In the genomic region with DNA sequence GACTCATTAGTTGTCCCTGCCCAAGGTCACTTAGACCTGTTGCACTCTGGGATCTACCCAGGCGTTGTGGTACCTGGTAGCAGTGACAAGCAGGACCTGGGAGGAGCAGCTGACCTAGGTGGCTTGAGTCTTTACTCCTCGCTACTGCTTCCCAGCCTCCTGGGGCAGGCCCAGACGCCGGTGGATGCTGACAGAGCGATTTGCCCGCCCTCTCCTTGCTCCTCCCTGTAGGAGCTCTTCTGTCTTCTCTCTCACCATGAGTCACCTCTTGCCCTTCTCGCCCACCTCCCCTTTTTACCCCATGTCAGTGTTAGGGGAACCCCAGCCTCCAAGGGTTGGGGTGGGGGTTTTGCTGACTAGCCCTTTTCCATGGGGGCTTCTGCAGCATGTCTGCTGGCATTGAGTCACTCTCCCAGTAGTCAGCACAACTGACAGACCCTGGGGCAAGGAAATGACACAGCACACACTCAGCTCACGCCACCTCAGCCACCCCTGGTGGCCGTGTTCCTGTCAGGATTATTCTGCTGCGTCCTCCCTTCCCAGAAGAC, we compare ENCODE assay signal across 16 mouse cellular contexts. TPM values are rescaled to one million over a fixed set of nuclear protein-coding genes. Genes with fewer than 3 reads are reported as not detected.
DNase-seq lines count a peak whose midpoint lies in the region; ATAC-seq and TF ChIP-seq lines count a peak whose summit lies in the region.
"Had no signal": no experiment of that assay in that cellular context is flagged by ENCODE, and none has a peak within 500 bp of the region (broad histone marks: within the 10 kb centered on the region; RNA-seq: fewer than 3 reads in every experiment).

No protein-coding gene starts in this region.

- intact Hi-C loops in heart, postnatal 14 days (cut with DNase I) = no loop called here

- H3K4me2 ChIP-seq in heart, embryonic 12.5 days = no peak overlapping the region
- peak overlapping the region; percentile 76 for H3K4me2 ChIP-seq in intestine, embryonic 16.5 days (ENCODE audit: low read depth, low read length)
- H3K4me2 ChIP-seq: forebrain, embryonic 13.5 days had no signal

- peaks cover 75% of the 10 kb centered on the region for H3K4me1 ChIP-seq in heart, embryonic 12.5 days (replicated peaks)
- H3K4me1 ChIP-seq in intestine, embryonic 16.5 days (ENCODE audit: control insufficient read depth, insufficient read depth, low read length) = peaks cover 20% of the 10 kb centered on the region
- H3K4me1 ChIP-seq in small intestine, adult 2 months (ENCODE audit: control insufficient read depth, insufficient read depth, insufficient read length, low read length) = peaks cover 29% of the 10 kb centered on the region

- H3K9me3 ChIP-seq in heart, embryonic 12.5 days (replicated peaks) = no peaks in the 10 kb centered on the region
- no peaks in the 10 kb centered on the region for H3K9me3 ChIP-seq in intestine, embryonic 16.5 days (ENCODE audit: control insufficient read depth, low read length)
- H3K9me3 ChIP-seq: forebrain, embryonic 13.5 days had no signal

- 43% methylated on average over 10 of the region's 10 CpGs for WGBS in heart, embryonic 12.5 days
- 44% methylated on average over 10 of the region's 10 CpGs for WGBS in intestine, embryonic 16.5 days
- 57% methylated on average over 10 of the region's 10 CpGs for WGBS in small intestine, adult 2 months

- H3K9ac ChIP-seq in heart, embryonic 12.5 days = no peak overlapping the region
- 0 out of 2 replicates have a peak overlapping the region, but pooled peaks have one; percentile 24 for H3K9ac ChIP-seq in intestine, embryonic 16.5 days (ENCODE audit: low read depth, low read length)
- H3K9ac ChIP-seq: forebrain, embryonic 13.5 days; lung, embryonic 14.5 days had no signal

- DNase-seq in heart, postnatal 14 days = no peak
- DNase-seq in ES-CJ7 (ENCODE audit: low read depth, low spot score) = peak; percentile 14
- no peak for DNase-seq in layer of hippocampus, adult 8-10 months (ENCODE audit: low spot score in 2 of 2)
- no peak for DNase-seq in adrenal gland, adult (ENCODE audit: inconsistent age in 2 of 2, low spot score in 1 of 2)
- DNase-seq in left cerebral cortex, adult 18-20 months (ENCODE audit: low spot score in 2 of 2) = no peak
- DNase-seq: cerebellum, adult 2 months; embryo, embryonic 11 days; heart, adult 2 months; kidney, adult 9 months; lung, embryonic 14.5 days; right cerebral cortex, adult 18-20 months had no signal

- H3K36me3 ChIP-seq in heart, embryonic 12.5 days = no peaks in the 10 kb centered on the region
- no peaks in the 10 kb centered on the region for H3K36me3 ChIP-seq in intestine, embryonic 16.5 days (ENCODE audit: control insufficient read depth, insufficient read depth, low read length)
- H3K36me3 ChIP-seq in small intestine, adult 2 months (ENCODE audit: control insufficient read depth, insufficient read depth, low read length) = peaks cover 10% of the 10 kb centered on the region

- ATAC-seq in heart, embryonic 12.5 days (ENCODE audit: insufficient number of reproducible peaks, low FRiP score) = no peak
- no peak for ATAC-seq in intestine, embryonic 16.5 days
- ATAC-seq: forebrain, embryonic 13.5 days had no signal

- TF ChIP-seq POLR2A in small intestine, adult 2 months (IDR thresholded peaks at IDR 0.05; ENCODE audit: low read depth, low read length) = no peak

- no peak for TF ChIP-seq CTCF in small intestine, adult 2 months (IDR thresholded peaks at IDR 0.05; ENCODE audit: extremely low read depth, insufficient read length, insufficient replicate concordance, low read depth, low read length)

- H3K27me3 ChIP-seq in heart, embryonic 12.5 days (replicated peaks) = peaks cover 22% of the 10 kb centered on the region; the same call in 1 of the 2 replicates
- H3K27me3 ChIP-seq in intestine, embryonic 16.5 days (replicated peaks; ENCODE audit: control insufficient read depth, insufficient read depth, low read length) = peaks cover 7% of the 10 kb centered on the region; the same call in 1 of the 2 replicates
- H3K27me3 ChIP-seq in small intestine, adult 2 months (ENCODE audit: control insufficient read depth, insufficient read depth, low read length) = no peaks in the 10 kb centered on the region

- no peak overlapping the region for H3K4me3 ChIP-seq in heart, embryonic 12.5 days
- H3K4me3 ChIP-seq in intestine, embryonic 16.5 days (ENCODE audit: low read length) = no peak overlapping the region
- H3K4me3 ChIP-seq in small intestine, adult 2 months (ENCODE audit: low read depth, low read length) = peak overlapping the region; percentile 5; the same call in 1 of the 2 replicates
- H3K4me3 ChIP-seq: forebrain, embryonic 13.5 days; heart, adult 2 months had no signal

- H3K27ac ChIP-seq in heart, embryonic 12.5 days (ENCODE audit: poor library complexity, severe bottlenecking) = peak overlapping the region; percentile 34; the same call in 1 of the 2 replicates
- peak overlapping the region; percentile 2; the same call in 1 of the 2 replicates for H3K27ac ChIP-seq in intestine, embryonic 16.5 days (ENCODE audit: low read length)
- H3K27ac ChIP-seq in small intestine, adult 2 months (ENCODE audit: insufficient read depth, low read depth, low read length) = no peak overlapping the region
- H3K27ac ChIP-seq: forebrain, embryonic 13.5 days; heart, adult 2 months had no signal

RNA-seq across cellular contexts. Expression of gene Fam83g, which starts 3.1 kb away (rescaled TPM):
- 2.7 and 2.8 TPM in 2 replicates for polyA plus RNA-seq in heart, embryonic 12.5 days (2016; fragmentation: Nextera tagmentation; extraction: Ambion mirVana)
- under 1 TPM; 0.07 to 0.24 TPM for total RNA-seq in heart, postnatal 14 days (2021)
- polyA plus RNA-seq in intestine, embryonic 16.5 days (2015; fragmentation: Nextera tagmentation; extraction: Ambion mirVana) = 9.6 and 12.9 TPM in 2 replicates
- 15.8 and 33.8 TPM in 2 replicates for polyA plus RNA-seq in small intestine, adult 2 months (2012; rRNA removed)
- total RNA-seq in layer of hippocampus, adult 8-10 months (2022) = under 1 TPM in 3 of 4 experiments, not detected in 1; 0.06 to 0.20 (median 0.09) TPM
- under 1 TPM in 1 of 2 experiments, not detected in 1; 0.12 TPM for total RNA-seq in left cerebral cortex, adult 18-20 months (2021)

RNA-seq across cellular contexts. Expression of gene Slc5a10, which starts 33.6 kb away (rescaled TPM):
- not detected in 2 replicates for polyA plus RNA-seq in heart, embryonic 12.5 days (2016; fragmentation: Nextera tagmentation; extraction: Ambion mirVana)
- not detected for total RNA-seq in heart, postnatal 14 days (2021)
- polyA plus RNA-seq in intestine, embryonic 16.5 days (2015; fragmentation: Nextera tagmentation; extraction: Ambion mirVana) = 0.07 and 0.11 TPM in 2 replicates
- polyA plus RNA-seq in small intestine, adult 2 months (2012; rRNA removed) = not detected in 2 replicates
- total RNA-seq in layer of hippocampus, adult 8-10 months (2022) = under 1 TPM; 0.23 to 0.55 (median 0.41) TPM
- total RNA-seq in left cerebral cortex, adult 18-20 months (2021) = under 1 TPM in 1 of 2 experiments, not detected in 1; 0.19 TPM
- total RNA-seq: heart, adult 2 months; neutrophil, adult 5-6 weeks had no signal
- polyA plus RNA-seq: forebrain, embryonic 13.5 days; heart, adult 2 months; lung, embryonic 14.5 days had no signal

RNA-seq across cellular contexts. Expression of gene Grap, which starts 33.9 kb away (rescaled TPM):
- 7.7 and 8.1 TPM in 2 replicates for polyA plus RNA-seq in heart, embryonic 12.5 days (2016; fragmentation: Nextera tagmentation; extraction: Ambion mirVana)
- 10 to 100 TPM; 13.9 to 15.4 TPM for total RNA-seq in heart, postnatal 14 days (2021)
- polyA plus RNA-seq in intestine, embryonic 16.5 days (2015; fragmentation: Nextera tagmentation; extraction: Ambion mirVana) = 7.2 and 8.6 TPM in 2 replicates
- 3.4 and 7.7 TPM in 2 replicates for polyA plus RNA-seq in small intestine, adult 2 months (2012; rRNA removed)
- total RNA-seq in layer of hippocampus, adult 8-10 months (2022) = 1 to 10 TPM; 4.3 to 6.3 (median 5.2) TPM
- 1 to 10 TPM; 3.2 to 4.5 TPM for total RNA-seq in left cerebral cortex, adult 18-20 months (2021)
